Mouse (Mus musculus) testis, adult 2 months (tissue): ENCODE results near the gene Ogfod2.
A peak's percentile ranks its signal among the peaks of the same experiment; 100 is the strongest.

Experiments used
- CTCF ChIP-seq: fragments of 200-500 bp; IDR thresholded peaks from 2 replicates; pipeline ENCODE4 v1.5.1; 2012; ENCODE audit warnings: low read depth, mild to moderate bottlenecking, inconsistent platforms, low read length, moderate library complexity; ENCODE audit not compliant: control insufficient read depth, insufficient read depth, insufficient replicate concordance
- POLR2A ChIP-seq: fragments of 200-500 bp; IDR thresholded peaks from 2 replicates; pipeline ENCODE4 v1.6.1; 2012; ENCODE audit warnings: low read depth, mild to moderate bottlenecking, inconsistent platforms, low read length, moderate library complexity; ENCODE audit not compliant: control insufficient read depth

DNA sequence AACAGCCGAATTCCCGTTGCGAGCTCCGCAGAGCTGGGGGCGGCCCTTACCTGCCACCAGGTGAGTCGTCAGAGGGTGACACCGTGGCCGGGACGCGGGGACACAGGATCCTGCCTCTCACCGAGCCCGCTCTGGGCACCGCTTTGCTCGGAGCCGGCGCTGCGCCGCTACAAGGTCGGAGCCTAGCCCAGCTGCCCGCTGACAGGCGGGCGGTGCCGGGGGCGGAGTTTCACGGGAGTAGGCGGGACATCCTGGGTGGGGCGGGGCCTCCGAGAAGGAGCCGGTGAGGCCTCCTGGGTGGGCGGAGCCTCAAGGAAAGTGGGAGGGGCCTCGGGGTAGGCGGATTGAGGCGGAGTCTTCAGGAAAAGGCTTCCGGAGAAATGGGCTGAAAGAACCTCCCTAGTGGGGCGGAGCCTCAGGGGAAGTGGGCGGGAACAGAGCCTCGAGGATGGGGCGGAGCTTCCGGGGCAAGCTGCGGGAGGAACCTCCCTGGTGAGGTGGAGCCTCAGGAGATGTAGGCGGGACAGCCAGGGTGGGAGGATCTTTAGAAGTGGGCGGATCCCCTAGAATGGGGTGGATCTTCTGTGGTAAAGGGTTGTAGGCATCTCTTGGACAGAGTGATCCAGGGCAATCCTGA, 16.4 kb upstream of the Ogfod2 start, which contains the start of gene Abcb9:
- TF ChIP-seq CTCF (no peak), POLR2A (peak; percentile 63; the same call in 1 of the 2 replicates)
